Mouse (Mus musculus): ENCODE measurements at regions not wholly inside any gene's neighbourhood (a gene's known extent, or its start where the extent isn't known, plus 50 kb on each side); places are given as distances from the start of the nearest gene placed in this dataset.

- Histone ChIP-seq H3K27ac (no peak overlapping the region), H3K4me3 (no peak overlapping the region)
- DNase-seq = no peak
- intact Hi-C loops (cut with DNase I) = no loop called here
- no peak for TF ChIP-seq CTCF (IDR thresholded peaks at IDR 0.05)
These were observed 131.9 kb upstream of the Dyrk2 start for GRCm38 (mm10) chr10:119001895-119002294.

GRCm38 (mm10) chr10:119001000-119001780 lies 131.2 kb upstream of the Dyrk2 start:
- Histone ChIP-seq H3K4me3 (no peak overlapping the region), H3K27ac (peak overlapping the region; percentile 40)
- no peak for DNase-seq

GRCm38 (mm10) chr10:118998966-118999365 lies 129.0 kb upstream of the Dyrk2 start:
- no peak for TF ChIP-seq CTCF (IDR thresholded peaks at IDR 0.05)
- no peak for DNase-seq
- H3K4me3 ChIP-seq = no peak overlapping the region
- intact Hi-C loops (cut with DNase I) = loop anchor here (5.0 kb wide), 1 partner anchor 68 kb away; no protein-coding TSS in a partner anchor
- no peak overlapping the region for H3K27ac ChIP-seq

More at GRCm38 (mm10) chr10:119001000-119001780, 131.2 kb upstream of the Dyrk2 start:
- intact Hi-C loops (cut with DNase I) = no loop called here
- TF ChIP-seq CTCF (IDR thresholded peaks at IDR 0.05) = no peak

GRCm38 (mm10) chr10:118997034-118997433 lies 127.0 kb upstream of the Dyrk2 start:
- no peak for TF ChIP-seq CTCF (IDR thresholded peaks at IDR 0.05)
- Histone ChIP-seq H3K4me3 (no peak overlapping the region), H3K27ac (no peak overlapping the region)
- intact Hi-C loops (cut with DNase I) = loop anchor here (5.0 kb wide), 1 partner anchor 70 kb away; no protein-coding TSS in a partner anchor
- no peak for DNase-seq

GRCm38 (mm10) chr10:118993819-118994574 lies 124.0 kb upstream of the Dyrk2 start:
- intact Hi-C loops (cut with DNase I) = no loop called here
- peak; percentile 69 for DNase-seq

GRCm38 (mm10) chr10:118991213-118991612 lies 121.2 kb upstream of the Dyrk2 start:
- intact Hi-C loops (cut with DNase I) = no loop called here
- peak overlapping the region; percentile 71 for H3K27ac ChIP-seq
- peak; percentile 56 for DNase-seq
- H3K4me3 ChIP-seq = no peak overlapping the region
- TF ChIP-seq CTCF (IDR thresholded peaks at IDR 0.05) = no peak

More at GRCm38 (mm10) chr10:118993819-118994574, 124.0 kb upstream of the Dyrk2 start:
- no peak overlapping the region for H3K4me3 ChIP-seq
- no peak for TF ChIP-seq CTCF (IDR thresholded peaks at IDR 0.05)
- peak overlapping the region; percentile 38 for H3K27ac ChIP-seq

- DNase-seq = peak; percentile 53
- no peak for TF ChIP-seq CTCF (IDR thresholded peaks at IDR 0.05)
- H3K27ac ChIP-seq = peak overlapping the region; percentile 71
- H3K4me3 ChIP-seq = no peak overlapping the region
- intact Hi-C loops (cut with DNase I) = no loop called here
These were observed 120.5 kb upstream of the Dyrk2 start for GRCm38 (mm10) chr10:118990500-118990899.

GRCm38 (mm10) chr10:118989812-118990211 lies 119.8 kb upstream of the Dyrk2 start:
- H3K4me3 ChIP-seq = no peak overlapping the region
- intact Hi-C loops (cut with DNase I) = no loop called here
- peak overlapping the region; percentile 71 for H3K27ac ChIP-seq
- TF ChIP-seq CTCF (IDR thresholded peaks at IDR 0.05) = no peak
- peak; percentile 54 for DNase-seq

- Histone ChIP-seq H3K4me3 (no peak overlapping the region), H3K27ac (no peak overlapping the region)
- intact Hi-C loops (cut with DNase I) = no loop called here
- no peak for DNase-seq
- TF ChIP-seq CTCF (IDR thresholded peaks at IDR 0.05) = no peak
These were observed 118.2 kb upstream of the Dyrk2 start for GRCm38 (mm10) chr10:118988249-118988648.

GRCm38 (mm10) chr10:118984580-118984979 lies 114.6 kb upstream of the Dyrk2 start:
- Histone ChIP-seq H3K4me3 (no peak overlapping the region), H3K27ac (no peak overlapping the region)
- DNase-seq = peak; percentile 76
- intact Hi-C loops (cut with DNase I) = no loop called here
- TF ChIP-seq CTCF (IDR thresholded peaks at IDR 0.05) = no peak

- no peak overlapping the region for H3K4me3 ChIP-seq
- no peak overlapping the region for H3K27ac ChIP-seq
- intact Hi-C loops (cut with DNase I) = no loop called here
- no peak for DNase-seq
- TF ChIP-seq CTCF (IDR thresholded peaks at IDR 0.05) = no peak
These were observed 111.4 kb upstream of the Dyrk2 start for GRCm38 (mm10) chr10:118981446-118981845.

GRCm38 (mm10) chr10:118979339-118979738 lies 109.3 kb upstream of the Dyrk2 start:
- no peak overlapping the region for H3K4me3 ChIP-seq
- peak; percentile 34 for DNase-seq
- H3K27ac ChIP-seq = no peak overlapping the region
- no peak for TF ChIP-seq CTCF (IDR thresholded peaks at IDR 0.05)
- intact Hi-C loops (cut with DNase I) = no loop called here

- H3K27ac ChIP-seq = no peak overlapping the region
- no peak overlapping the region for H3K4me3 ChIP-seq
- DNase-seq = no peak
- intact Hi-C loops (cut with DNase I) = no loop called here
- no peak for TF ChIP-seq CTCF (IDR thresholded peaks at IDR 0.05)
These were observed 108.3 kb upstream of the Dyrk2 start for GRCm38 (mm10) chr10:118978181-118978743.
